Mouse (Mus musculus) gastrocnemius, adult 2 months (tissue): ENCODE data around the gene Slu7. TPM values are rescaled to one million over a fixed set of nuclear protein-coding genes. Genes with fewer than 3 reads are reported as not detected.

Source experiments
- DNase-seq: peaks from one replicate; pipeline ENCODE4 v3.0.0; 2022
- H3K27ac ChIP-seq: fragments of 200-600 bp; 2 replicates; pipeline ENCODE4 v1.8.1; 2022; ENCODE audit warnings: mild to moderate bottlenecking
- H3K4me3 ChIP-seq: fragments of 200-600 bp; 2 replicates; pipeline ENCODE4 v1.8.1; 2022; ENCODE audit warnings: mild to moderate bottlenecking, moderate library complexity
- CTCF ChIP-seq: fragments of 200-600 bp; IDR thresholded peaks from 2 replicates; pipeline ENCODE4 v1.8.1; 2022; ENCODE audit warnings: antibody characterized with exemption, mild to moderate bottlenecking, moderate library complexity
- intact Hi-C: fragments of 180-260 bp; cut with DNase I; formaldehyde crosslinking; loops from one replicate; pipeline ENCODE4 v1.15.1; 2025
- total RNA-seq, 2 experiments: library from RNA; stranded (reverse); gene quantifications; 2 replicates each; pipeline ENCODE4 v1.2.3; 2021

Gene Slu7
- total RNA-seq, 2 experiments from 2014 or later, result 33.1 to 35.7 TPM

DNA sequence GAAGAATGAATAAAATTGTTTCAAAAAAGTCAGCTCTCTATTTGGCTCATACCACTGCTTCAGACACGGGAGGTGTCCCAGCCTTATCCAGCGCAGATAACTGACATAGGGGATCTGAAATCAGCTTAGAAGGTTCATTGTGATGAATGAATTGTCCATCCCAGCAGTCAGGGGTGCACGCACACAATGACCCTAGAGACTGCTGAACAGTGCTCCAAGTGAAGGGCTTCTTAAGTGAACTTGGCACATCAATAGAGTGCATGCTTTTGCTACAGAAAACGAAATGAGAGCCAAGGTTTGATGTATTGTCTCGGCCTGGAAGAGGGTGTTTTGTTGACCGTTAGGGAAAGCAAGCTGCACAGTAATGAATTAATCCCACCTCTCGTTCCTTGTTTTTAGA is 36.9 kb upstream of the Slu7 start:
- H3K27ac ChIP-seq, result no peak overlapping the region
- no peak for TF ChIP-seq CTCF
- intact Hi-C loops, result no loop called here
- no peak for DNase-seq
- no peak overlapping the region for H3K4me3 ChIP-seq

DNA sequence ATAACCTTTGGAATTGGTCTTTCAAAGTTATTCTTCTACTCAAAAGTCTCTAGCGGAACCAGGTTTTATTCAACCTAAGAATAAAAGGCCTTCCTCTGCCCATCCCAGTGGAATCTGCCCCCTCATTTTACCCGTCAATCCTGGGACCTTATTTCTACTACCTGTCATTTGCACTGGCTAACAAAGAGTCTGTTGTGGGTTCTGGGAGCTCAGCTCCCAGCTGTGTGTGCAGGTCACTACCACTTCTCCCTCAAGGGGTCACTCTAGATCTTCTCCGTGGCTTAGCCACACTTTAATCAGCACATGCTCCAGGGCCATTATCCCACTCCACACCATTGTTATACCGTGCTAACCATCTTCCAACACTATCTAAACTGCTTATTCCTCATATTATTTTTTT is 34.2 kb upstream of the Slu7 start:
- no peak overlapping the region for H3K4me3 ChIP-seq
- intact Hi-C loops, result no loop called here
- no peak overlapping the region for H3K27ac ChIP-seq
- DNase-seq, result no peak
- peak; percentile 34 for TF ChIP-seq CTCF

DNA sequence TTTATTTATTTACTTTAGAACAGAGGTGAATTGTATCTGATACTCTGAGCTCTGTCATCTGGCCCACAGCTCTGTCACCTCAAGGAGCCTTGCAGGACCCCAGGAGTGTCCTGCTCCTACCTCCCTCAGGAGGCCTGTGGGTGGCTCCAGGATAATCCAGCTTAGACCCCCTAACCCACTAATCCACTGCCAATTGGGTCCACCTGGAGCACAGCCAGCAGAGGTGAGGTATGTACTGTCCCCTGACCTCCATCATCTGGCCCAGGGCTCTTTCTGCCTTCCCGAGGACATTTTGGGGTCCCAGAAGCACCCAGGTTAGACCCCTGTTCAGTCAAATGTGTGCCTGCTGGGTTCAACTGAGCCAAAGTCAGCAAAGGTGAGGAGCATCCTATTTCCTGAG is 33.4 kb upstream of the Slu7 start:
- intact Hi-C loops, result no loop called here
- DNase-seq, result no peak

DNA sequence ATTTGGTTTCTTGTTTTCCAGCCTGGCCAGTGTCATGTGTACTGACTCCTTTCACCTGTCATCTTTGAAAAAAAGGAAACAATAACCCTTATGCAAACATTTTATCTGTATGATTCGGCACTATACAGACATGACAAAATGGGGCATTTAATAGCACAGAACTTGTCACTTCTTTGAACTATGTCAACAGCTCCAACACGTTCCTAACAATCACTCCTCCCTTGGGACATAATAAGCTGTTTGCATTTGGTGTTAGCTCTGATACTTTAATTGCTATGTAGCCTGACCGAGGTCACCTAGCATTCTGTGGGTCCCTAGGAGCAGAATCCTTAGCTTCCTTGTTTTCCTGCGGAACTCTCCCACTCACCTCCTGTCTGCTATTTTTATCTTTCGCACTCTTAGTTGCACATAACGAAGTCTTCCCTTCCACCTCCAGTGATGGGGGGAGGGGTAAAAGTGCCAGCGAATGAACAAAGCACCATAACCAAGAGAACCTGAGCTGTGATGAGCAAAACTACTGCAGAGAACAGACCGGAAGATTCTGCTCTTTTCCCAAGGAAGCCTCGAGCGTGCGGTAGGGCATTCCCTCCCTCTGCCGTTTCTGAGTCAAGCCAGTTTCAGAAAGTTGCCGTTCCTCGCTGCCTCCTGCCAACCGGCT is 29.3 kb upstream of the Slu7 start:
- intact Hi-C loops, result no loop called here
- TF ChIP-seq CTCF, result no peak
- DNase-seq, result no peak
- Histone ChIP-seq H3K4me3 (no peak overlapping the region), H3K27ac (no peak overlapping the region)

More for the DNA sequence above, 33.4 kb upstream of the Slu7 start:
- TF ChIP-seq CTCF, result no peak
- no peak overlapping the region for H3K4me3 ChIP-seq
- no peak overlapping the region for H3K27ac ChIP-seq

DNA sequence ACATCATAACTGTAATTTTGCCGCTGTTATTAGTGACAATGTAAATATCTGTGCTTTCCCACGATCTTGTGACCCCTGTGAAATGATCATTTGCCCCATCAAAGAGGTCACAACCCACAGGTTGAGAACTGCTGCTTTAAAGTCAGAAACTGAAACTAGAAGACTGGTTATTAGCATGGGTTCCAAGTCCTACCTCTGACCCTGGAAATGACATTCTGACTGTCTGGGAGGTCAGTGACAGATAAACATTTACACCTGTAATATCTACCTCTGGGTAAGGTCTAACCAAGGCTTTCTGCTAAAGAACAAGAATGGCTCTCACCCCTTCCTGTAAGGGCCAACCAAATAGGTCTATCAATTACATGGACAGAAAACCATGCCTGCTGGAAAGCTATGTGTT is 24.7 kb upstream of the Slu7 start:
- Histone ChIP-seq H3K4me3 (no peak overlapping the region), H3K27ac (no peak overlapping the region)
- intact Hi-C loops, result no loop called here
- TF ChIP-seq CTCF, result no peak
- no peak for DNase-seq

DNA sequence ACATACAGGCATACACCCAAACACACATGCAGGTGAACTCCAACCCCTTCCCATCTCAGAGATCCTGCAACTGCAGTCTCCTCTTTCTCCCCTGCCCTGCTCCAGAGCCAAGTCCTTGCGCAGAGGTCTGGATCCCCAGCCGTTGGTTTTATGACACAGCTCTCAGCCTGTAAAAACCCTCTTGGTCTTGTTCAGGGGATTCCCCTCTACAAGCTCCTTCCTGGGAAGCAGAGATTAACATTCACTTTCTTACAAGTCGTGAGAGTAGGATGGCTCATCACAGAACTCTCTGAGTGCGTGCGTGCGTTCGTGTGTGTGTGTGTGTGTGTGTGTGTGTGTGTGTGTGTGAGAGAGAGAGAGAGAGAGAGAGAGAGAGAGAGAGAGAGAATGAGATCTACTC is 23.3 kb upstream of the Slu7 start:
- no peak for TF ChIP-seq CTCF
- intact Hi-C loops, result no loop called here
- DNase-seq, result no peak
- Histone ChIP-seq H3K27ac (no peak overlapping the region), H3K4me3 (no peak overlapping the region)

DNA sequence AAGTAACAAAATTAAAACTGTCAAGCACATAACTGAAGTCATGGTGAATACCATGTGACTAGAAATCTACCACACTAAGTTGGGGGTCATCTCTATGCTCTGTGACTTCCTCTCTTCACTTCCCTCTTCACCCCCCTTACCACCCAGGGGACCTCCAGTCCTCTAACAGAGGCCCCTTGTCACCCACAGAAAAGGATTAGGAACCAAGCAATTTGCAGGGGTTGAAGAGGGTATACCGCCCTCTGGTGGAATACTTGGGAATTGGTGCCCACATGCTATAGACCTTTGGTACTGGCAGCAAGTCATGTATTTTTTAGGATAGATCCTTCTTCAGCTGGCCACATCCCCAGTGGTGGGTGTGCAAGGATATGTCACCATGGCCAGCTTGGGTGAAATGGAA is 22.1 kb upstream of the Slu7 start:
- intact Hi-C loops, result no loop called here
- peak; percentile 91 for TF ChIP-seq CTCF
- peak; percentile 51 for DNase-seq
- H3K27ac ChIP-seq, result no peak overlapping the region
- H3K4me3 ChIP-seq, result no peak overlapping the region

DNA sequence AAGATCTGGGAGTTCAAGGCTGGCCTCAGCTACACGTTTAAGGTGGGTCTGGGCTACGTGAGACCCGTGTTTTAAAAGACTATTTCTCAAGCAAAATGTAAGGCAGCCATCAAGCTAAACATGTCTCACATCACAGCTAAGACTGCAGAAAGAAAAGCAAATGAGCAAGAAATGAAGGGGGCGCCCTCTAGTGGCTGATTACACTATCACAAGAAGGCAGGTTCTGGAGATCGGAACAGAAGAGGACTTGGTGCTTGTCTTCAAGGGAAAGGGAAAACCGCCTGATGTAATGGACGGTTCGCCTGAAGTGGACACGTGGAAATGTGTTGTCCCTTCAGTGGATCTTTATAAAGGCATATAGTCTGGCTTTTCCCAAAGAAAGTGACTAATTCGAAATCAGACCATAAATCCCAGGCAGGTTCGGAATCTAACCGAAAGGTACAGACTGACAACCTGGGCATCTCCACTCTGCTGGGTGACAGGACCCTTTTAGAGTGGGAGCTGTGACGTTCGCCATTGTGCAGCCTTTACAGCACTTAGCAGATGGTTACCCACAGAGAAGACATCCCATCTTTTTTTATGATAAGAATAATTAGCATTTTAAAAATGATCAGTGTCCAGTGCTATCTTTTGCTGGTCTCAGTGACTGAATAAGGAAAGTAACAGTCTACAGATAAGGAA is 20.6 kb upstream of the Slu7 start:
- DNase-seq, result peak; percentile 64
- no peak overlapping the region for H3K27ac ChIP-seq
- peak; percentile 89 for TF ChIP-seq CTCF
- H3K4me3 ChIP-seq, result no peak overlapping the region
- intact Hi-C loops, result no loop called here

DNA sequence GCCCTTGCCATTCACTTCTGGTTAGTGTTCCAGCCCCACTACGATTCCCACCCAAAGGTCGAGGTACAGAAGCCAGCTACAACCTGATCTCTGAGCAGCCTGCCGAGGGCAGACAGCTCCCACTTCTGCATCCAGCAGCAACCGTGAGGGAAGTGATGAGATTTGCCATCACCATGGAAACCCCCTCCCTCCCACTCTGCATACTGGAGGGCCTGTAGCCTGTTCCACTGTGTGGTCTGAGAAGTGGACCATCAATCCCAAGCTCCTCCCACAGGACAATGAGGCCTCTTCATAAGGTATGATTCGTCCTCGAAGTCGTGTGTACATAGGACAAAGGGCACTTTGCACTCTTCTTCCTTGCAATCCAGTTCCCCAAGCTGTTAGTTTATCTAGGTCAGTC is 16.3 kb upstream of the Slu7 start:
- no peak for TF ChIP-seq CTCF
- no peak overlapping the region for H3K4me3 ChIP-seq
- intact Hi-C loops, result no loop called here
- no peak overlapping the region for H3K27ac ChIP-seq
- DNase-seq, result no peak

DNA sequence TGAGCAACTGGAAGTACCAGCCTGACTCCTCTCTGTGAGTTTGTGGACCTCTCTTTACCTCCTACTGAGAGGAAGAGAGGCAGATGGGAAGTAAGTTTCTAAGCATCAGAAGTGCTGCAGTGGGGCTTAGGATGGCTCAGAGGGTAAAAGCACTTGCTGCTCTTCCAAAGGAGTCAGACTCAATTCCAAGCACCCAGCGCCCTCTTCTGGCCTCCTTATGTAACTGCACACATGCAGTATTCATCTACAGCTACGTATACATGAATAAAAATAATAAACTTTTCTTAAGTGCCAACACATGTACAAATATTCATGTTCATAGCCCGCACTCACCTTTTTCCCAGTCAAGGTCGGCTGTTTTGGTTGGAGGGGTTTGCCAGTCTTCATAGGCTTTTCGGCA is 9.2 kb upstream of the Slu7 start:
- no peak for DNase-seq
- intact Hi-C loops, result no loop called here
- peak; percentile 41 for TF ChIP-seq CTCF
- H3K27ac ChIP-seq, result no peak overlapping the region
- no peak overlapping the region for H3K4me3 ChIP-seq

DNA sequence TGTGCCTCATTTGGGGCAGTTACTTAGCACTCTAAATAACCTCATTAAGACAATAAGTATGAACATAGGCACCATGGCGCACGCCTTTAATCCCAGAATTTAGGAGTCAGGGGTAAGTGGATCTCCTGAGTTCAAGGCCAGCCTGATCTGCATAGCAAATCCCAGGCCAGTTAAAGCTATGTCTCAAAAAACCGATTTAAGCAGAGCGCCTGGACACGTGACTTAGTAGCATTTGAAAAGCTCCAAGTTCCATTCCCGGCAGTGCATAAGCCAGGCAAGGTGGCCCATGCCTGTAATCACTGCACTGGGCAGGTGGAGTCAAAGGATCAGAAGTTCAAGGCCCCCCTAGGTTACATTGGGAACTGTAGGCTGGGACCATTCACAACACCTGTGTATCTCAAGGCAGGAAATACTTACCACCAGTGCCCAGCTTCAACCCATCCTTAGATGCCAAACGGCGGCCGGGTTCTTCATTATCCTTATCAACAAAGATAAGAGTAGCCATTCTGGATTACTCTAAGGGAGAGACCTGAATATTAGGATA is 8.3 kb upstream of the Slu7 start:
- H3K4me3 ChIP-seq, result peak overlapping the region; percentile 83
- no peak for TF ChIP-seq CTCF
- intact Hi-C loops, result no loop called here
- H3K27ac ChIP-seq, result peak overlapping the region; percentile 92; the same call in 1 of the 2 replicates
- no peak for DNase-seq

DNA sequence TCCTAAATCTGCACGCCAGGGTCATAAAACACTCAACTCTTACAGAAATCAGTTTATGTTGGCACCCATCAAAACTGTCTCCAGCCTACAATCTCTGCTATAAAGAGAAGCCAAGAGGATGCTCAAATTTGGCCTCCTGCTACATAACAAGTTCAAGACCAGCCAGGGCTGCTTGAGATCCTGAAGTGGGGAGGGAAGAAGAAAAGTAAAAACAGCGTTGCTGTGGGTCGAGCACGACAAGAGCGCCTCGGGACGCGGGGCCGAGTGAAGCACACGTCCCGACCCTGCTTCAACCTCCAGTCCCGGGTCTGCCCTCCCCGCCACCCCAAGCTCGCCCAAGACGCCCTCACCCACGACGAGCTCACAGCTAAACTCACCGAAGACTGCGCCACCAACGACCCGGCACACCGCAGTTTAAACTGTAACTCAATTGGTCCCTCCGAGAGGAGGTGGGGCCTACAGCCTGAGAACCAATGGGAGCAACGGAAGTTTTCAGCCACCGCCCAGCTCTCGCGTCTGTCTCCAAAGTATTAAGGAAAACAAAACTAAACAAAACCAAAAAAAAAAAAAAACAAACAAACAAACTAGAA is 7.6 kb upstream of the Slu7 start, which contains the start of gene Pttg1:
TSS of gene Pttg1 (minus strand) at position 428 of the 590 bp plus-strand sequence.
- Histone ChIP-seq H3K27ac (peak within 1 kb of the TSS; percentile 92), H3K4me3 (peak within 1 kb of the TSS; percentile 83)
- intact Hi-C loops, result no loop called here
- peak; percentile 88 for DNase-seq
- TF ChIP-seq CTCF, result no peak

DNA sequence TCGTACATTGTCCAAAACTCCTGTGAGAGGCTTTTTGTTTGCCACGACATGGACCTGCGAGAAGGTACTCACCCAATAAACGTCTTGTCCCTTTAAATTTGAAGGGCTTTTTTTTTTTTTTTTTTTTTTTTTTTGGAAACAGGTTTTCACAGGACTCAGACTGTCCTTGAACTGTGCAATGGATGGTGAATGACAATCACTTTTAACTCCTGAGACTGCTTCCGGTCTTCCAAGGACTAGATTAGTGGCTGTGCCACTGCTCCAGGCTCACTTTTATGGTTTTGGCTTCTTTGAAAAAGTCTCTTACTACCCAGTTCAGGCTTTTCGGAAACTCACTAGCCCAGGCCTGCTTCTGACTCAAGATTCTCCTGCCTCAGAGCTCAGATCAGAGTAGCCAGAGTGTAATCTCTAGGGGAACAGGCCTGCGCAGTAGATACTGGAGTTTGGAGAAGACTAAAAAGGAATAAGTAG is 7.1 kb upstream of the Slu7 start:
- DNase-seq, result peak; percentile 29
- Histone ChIP-seq H3K4me3 (peak overlapping the region; percentile 83), H3K27ac (peak overlapping the region; percentile 92)
- intact Hi-C loops, result no loop called here
- no peak for TF ChIP-seq CTCF
